Mouse (Mus musculus) MEL (cell line): ENCODE measurements around the gene Endog. TPM values are rescaled to one million over a fixed set of nuclear protein-coding genes. Genes with fewer than 3 reads are reported as not detected.

Experiments
- DNase-seq: peaks from one replicate; pipeline ENCODE4 v3.0.0; 2011; ENCODE audit warnings: low read depth, low spot score
- H3K27ac ChIP-seq: 2 replicates; pipeline ENCODE4 v1.5.1; 2012; ENCODE audit warnings: low read depth, mild to moderate bottlenecking, control low read depth, low read length, moderate library complexity; ENCODE audit not compliant: control insufficient read depth
- H3K27me3 ChIP-seq, 2 experiments: fragments of 150-350 bp in 1 of 2; sonication (generic) in 1 of 2; 2 replicates each; pipeline ENCODE4 v1.6.1; 2012; ENCODE audit warnings: low read length in 2 of 2, mild to moderate bottlenecking in 2 of 2, improper control_type of control experiment in 1 of 2, moderate library complexity in 1 of 2; ENCODE audit not compliant: insufficient read depth in 2 of 2, control insufficient read depth in 1 of 2
- H3K36me3 ChIP-seq, 2 experiments: 2 replicates each; pipeline ENCODE4 v1.6.1; 2012 to 2014; ENCODE audit warnings: low read length in 2 of 2, improper control_type of control experiment in 1 of 2, inconsistent platforms in 1 of 2, mild to moderate bottlenecking in 1 of 2; ENCODE audit not compliant: insufficient read depth in 2 of 2, control insufficient read depth in 1 of 2
- H3K4me1 ChIP-seq, 2 experiments: fragments of 150-350 bp in 1 of 2; sonication (generic) in 1 of 2; 2 replicates each; pipeline ENCODE4 v1.6.1; 2012; ENCODE audit warnings: low read length in 2 of 2, improper control_type of control experiment in 1 of 2, mild to moderate bottlenecking in 1 of 2; ENCODE audit not compliant: insufficient read depth in 2 of 2, control insufficient read depth in 1 of 2
- H3K4me3 ChIP-seq, 2 experiments: fragments of 150-350 bp in 1 of 2; sonication (generic) in 1 of 2; 2 replicates each; pipeline ENCODE4 v1.5.1; 2012; ENCODE audit warnings: low read depth in 2 of 2, low read length in 2 of 2, mild to moderate bottlenecking in 2 of 2, moderate library complexity in 2 of 2, control low read depth in 1 of 2, improper control_type of control experiment in 1 of 2; ENCODE audit not compliant: control insufficient read depth in 1 of 2, insufficient read depth in 1 of 2
- H3K79me2 ChIP-seq: 2 replicates; pipeline ENCODE4 v1.6.1; 2012; ENCODE audit warnings: mild to moderate bottlenecking, low read length, moderate library complexity; ENCODE audit not compliant: control insufficient read depth, poor library complexity, insufficient read depth
- H3K9ac ChIP-seq: 2 replicates; pipeline ENCODE4 v1.6.1; 2012; ENCODE audit warnings: low read depth, mild to moderate bottlenecking, control low read depth, low read length, moderate library complexity; ENCODE audit not compliant: control insufficient read depth, poor library complexity, severe bottlenecking
- H3K9me3 ChIP-seq: fragments of 150-350 bp; sonication (generic); replicated peaks from 2 replicates; pipeline ENCODE4 v1.6.1; 2012; ENCODE audit warnings: mild to moderate bottlenecking, low read length, improper control_type of control experiment, moderate library complexity; ENCODE audit not compliant: insufficient read depth
- CHD2 ChIP-seq: IDR thresholded peaks from 2 replicates; pipeline ENCODE4 v1.6.1; 2011; ENCODE audit warnings: low read length, improper control_type of control experiment
- CTCF ChIP-seq, 3 experiments: IDR thresholded peaks in 2 of 3; conservative IDR thresholded peaks in 1 of 3; 2 replicates each; pipeline ENCODE4 v1.5.1; 2011 to 2012; ENCODE audit warnings: low read length in 3 of 3, low read depth in 2 of 3, mild to moderate bottlenecking in 2 of 3, improper control_type of control experiment in 1 of 3, inconsistent platforms in 1 of 3, mixed read lengths in 1 of 3, moderate library complexity in 1 of 3; ENCODE audit not compliant: control insufficient read depth in 1 of 3, insufficient read depth in 1 of 3, poor library complexity in 1 of 3, severe bottlenecking in 1 of 3
- E2F4 ChIP-seq: IDR thresholded peaks from 2 replicates; pipeline ENCODE4 v1.6.1; 2011; ENCODE audit warnings: low read depth, low read length, improper control_type of control experiment, borderline replicate concordance
- ELF1 ChIP-seq: IDR thresholded peaks from 2 replicates; pipeline ENCODE4 v1.6.1; 2014; ENCODE audit warnings: low read depth, mild to moderate bottlenecking, inconsistent platforms, low read length, improper control_type of control experiment, moderate library complexity
- EP300 ChIP-seq, 2 experiments: IDR thresholded peaks; 2 replicates each; pipeline ENCODE4 v1.6.1; 2011; ENCODE audit warnings: improper control_type of control experiment in 2 of 2, low read length in 2 of 2, low read depth in 1 of 2, mild to moderate bottlenecking in 1 of 2
- GABPA ChIP-seq: IDR thresholded peaks from 2 replicates; pipeline ENCODE4 v1.6.1; 2012; ENCODE audit warnings: low read depth, mild to moderate bottlenecking, inconsistent platforms, low read length, improper control_type of control experiment, moderate library complexity
- GATA1 ChIP-seq: IDR thresholded peaks from 2 replicates; pipeline ENCODE4 v1.6.1; 2011; ENCODE audit warnings: low read depth, low read length, improper control_type of control experiment
- HCFC1 ChIP-seq: IDR thresholded peaks from 2 replicates; pipeline ENCODE4 v1.6.1; 2012; ENCODE audit warnings: low read depth, mild to moderate bottlenecking, inconsistent platforms, low read length, improper control_type of control experiment, moderate library complexity
- JUND ChIP-seq: IDR thresholded peaks from 2 replicates; pipeline ENCODE4 v1.6.1; 2011; ENCODE audit warnings: low read depth, mild to moderate bottlenecking, improper control_type of control experiment, low read length
- KAT2A ChIP-seq: conservative IDR thresholded peaks from 2 replicates; pipeline ENCODE4 v1.6.1; 2012; ENCODE audit warnings: low read depth, low read length, improper control_type of control experiment, inconsistent platforms
- MAX ChIP-seq: IDR thresholded peaks from 2 replicates; pipeline ENCODE4 v1.6.1; 2011; ENCODE audit warnings: low read length, improper control_type of control experiment
- MYB ChIP-seq: IDR thresholded peaks from 2 replicates; pipeline ENCODE4 v1.6.1; 2011; ENCODE audit warnings: mild to moderate bottlenecking, low read depth, low read length, improper control_type of control experiment
- MYC ChIP-seq: IDR thresholded peaks from 2 replicates; pipeline ENCODE4 v1.6.1; 2011; ENCODE audit warnings: low read depth, mild to moderate bottlenecking, low read length, improper control_type of control experiment, moderate library complexity
- NRF1 ChIP-seq: IDR thresholded peaks from 2 replicates; pipeline ENCODE4 v1.6.1; 2014; ENCODE audit warnings: low read depth, mild to moderate bottlenecking, inconsistent platforms, low read length, improper control_type of control experiment, moderate library complexity; ENCODE audit not compliant: poor library complexity, insufficient read depth, severe bottlenecking
- POLR2AphosphoS2 ChIP-seq: IDR thresholded peaks from 2 replicates; pipeline ENCODE4 v1.6.1; 2011; ENCODE audit warnings: low read length, improper control_type of control experiment
- POLR2AphosphoS5 ChIP-seq: IDR thresholded peaks from 2 replicates; pipeline ENCODE4 v1.6.1; 2012; ENCODE audit warnings: low read depth, borderline replicate concordance, mild to moderate bottlenecking, inconsistent platforms, low read length, moderate library complexity, mixed read lengths
- SIN3A ChIP-seq: IDR thresholded peaks from 2 replicates; pipeline ENCODE4 v1.6.1; 2012; ENCODE audit warnings: low read length, improper control_type of control experiment, inconsistent platforms
- TCF12 ChIP-seq: IDR thresholded peaks from 2 replicates; pipeline ENCODE4 v1.6.1; 2014; ENCODE audit warnings: low read depth, mild to moderate bottlenecking, inconsistent platforms, low read length, improper control_type of control experiment, moderate library complexity
- UBTF ChIP-seq: IDR thresholded peaks from 2 replicates; pipeline ENCODE4 v1.6.1; 2012; ENCODE audit warnings: low read depth, mild to moderate bottlenecking, inconsistent platforms, low read length, improper control_type of control experiment, moderate library complexity, borderline replicate concordance; ENCODE audit not compliant: insufficient read depth
- USF1 ChIP-seq: IDR thresholded peaks from 2 replicates; pipeline ENCODE4 v1.6.1; 2014; ENCODE audit warnings: low read depth, mild to moderate bottlenecking, inconsistent platforms, low read length, improper control_type of control experiment, moderate library complexity
- ZC3H11A ChIP-seq: IDR thresholded peaks from 2 replicates; pipeline ENCODE4 v1.6.1; 2012; ENCODE audit warnings: low read depth, mild to moderate bottlenecking, inconsistent platforms, low read length, improper control_type of control experiment
- ZKSCAN1 ChIP-seq: IDR thresholded peaks from 2 replicates; pipeline ENCODE4 v1.6.1; 2012; ENCODE audit warnings: low read depth, mild to moderate bottlenecking, inconsistent platforms, low read length, improper control_type of control experiment, moderate library complexity
- ZMIZ1 ChIP-seq: IDR thresholded peaks from 2 replicates; pipeline ENCODE4 v1.6.1; 2012; ENCODE audit warnings: low read depth, mild to moderate bottlenecking, inconsistent platforms, low read length, improper control_type of control experiment, moderate library complexity
- polyA plus RNA-seq, 2 experiments: library from polyadenylated mRNA; stranded (reverse) in 1 of 2; unstranded in 1 of 2; fragments of >175 nt in 1 of 2; fragments of >200 nt in 1 of 2; gene quantifications; 2 replicates each; pipeline versions ENCODE4 v1.2.1 to v1.2.4; 2012; ENCODE audit warnings: low replicate concordance in 2 of 2, low read depth in 1 of 2; ENCODE audit not compliant: insufficient read length in 2 of 2, insufficient read depth in 1 of 2, missing spikeins in 1 of 2
- total RNA-seq: library from RNA; depleted of rRNA; stranded (reverse); fragments of 300-350 nt; gene quantifications from 2 replicates; pipeline ENCODE4 v1.2.3, GENCODE M21; 2012

Gene Endog
- total and polyA plus RNA-seq, 3 experiments: 19.4 to 27.2 TPM; not detected in 1

- no peak overlapping the region for H3K27ac ChIP-seq
- no peak overlapping the region for H3K9ac ChIP-seq
- H3K4me1 ChIP-seq: peaks cover 0 to 3% of the 10 kb centered on the region in 2 experiments; a peak in 1 of 4 replicates
- no peaks in the 10 kb centered on the region for H3K9me3 ChIP-seq
- DNase-seq: no peak
- TF ChIP-seq GABPA: no peak
- TF ChIP-seq UBTF: no peak
- no peak for TF ChIP-seq MYB
- no peak for TF ChIP-seq ZMIZ1
- TF ChIP-seq TCF12: no peak
- TF ChIP-seq ZKSCAN1: no peak
- no peak for TF ChIP-seq KAT2A
- TF ChIP-seq EP300 (IDR thresholded peaks at IDR 0.05; ENCODE audit: low read depth in 1 of 2, low read length in 2 of 2): no peak
- TF ChIP-seq NRF1: no peak
- TF ChIP-seq POLR2AphosphoS2: no peak
- TF ChIP-seq ZC3H11A: no peak
- TF ChIP-seq E2F4: no peak
- no peak for TF ChIP-seq ELF1
- TF ChIP-seq HCFC1: no peak
- no peak for TF ChIP-seq USF1
- no peak for TF ChIP-seq JUND
- TF ChIP-seq MYC: no peak
- TF ChIP-seq GATA1: no peak
- TF ChIP-seq SIN3A: no peak
- no peak for TF ChIP-seq CHD2
- no peaks in the 10 kb centered on the region for H3K27me3 ChIP-seq
- H3K79me2 ChIP-seq: no peaks in the 10 kb centered on the region
- no peaks in the 10 kb centered on the region for H3K36me3 ChIP-seq
- H3K4me3 ChIP-seq: no peak overlapping the region
Measured at GRCm38 (mm10) chr2:30198021-30198420, 26.7 kb downstream of the Endog start.

DNA sequence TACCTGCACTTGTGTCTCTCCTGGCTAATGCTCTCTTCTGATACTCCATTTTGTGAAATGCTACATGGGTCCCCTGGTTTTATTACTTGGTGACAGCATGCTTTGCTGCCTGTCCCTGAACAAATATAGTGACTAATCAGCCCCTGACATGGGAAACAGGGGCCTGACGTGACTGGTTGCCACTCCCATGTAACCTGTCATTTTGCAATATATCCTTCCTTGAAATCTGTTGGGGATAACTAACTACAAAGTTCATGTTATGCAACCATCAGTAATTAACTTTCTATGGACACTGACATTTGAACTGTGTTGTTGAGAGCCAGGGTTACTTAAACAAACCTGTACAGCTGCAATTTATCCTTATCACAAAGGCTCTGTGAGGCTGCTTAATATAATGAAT lies 28.7 kb downstream of the Endog start:
- Histone ChIP-seq H3K9ac (no peak overlapping the region), H3K36me3 (no peaks in the 10 kb centered on the region), H3K4me3 (no peak overlapping the region), H3K27me3 (no peaks in the 10 kb centered on the region), H3K79me2 (no peaks in the 10 kb centered on the region; the same call in 1 of the 2 replicates), H3K9me3 (no peaks in the 10 kb centered on the region), H3K4me1 (peaks cover 0 to 3% of the 10 kb centered on the region in 2 experiments; a peak in 1 of 4 replicates), H3K27ac (no peak overlapping the region)
- no peak for DNase-seq
- no peak for TF ChIP-seq EP300 (IDR thresholded peaks at IDR 0.05; ENCODE audit: low read depth in 1 of 2, low read length in 2 of 2)
- TF ChIP-seq E2F4: no peak
- TF ChIP-seq CTCF (IDR thresholded peaks at IDR 0.05 in 2 of 3, conservative IDR thresholded peaks at IDR 0.05 in 1 of 3; ENCODE audit: control insufficient read depth in 1 of 3, insufficient read depth in 1 of 3, low read depth in 2 of 3, low read length in 3 of 3, poor library complexity in 1 of 3, severe bottlenecking in 1 of 3): no peak
- no peak for TF ChIP-seq POLR2AphosphoS5
- no peak for TF ChIP-seq POLR2AphosphoS2
- TF ChIP-seq ELF1: no peak
- TF ChIP-seq MYB: no peak
- no peak for TF ChIP-seq GABPA
- TF ChIP-seq MAX: no peak
